Mouse (Mus musculus): ENCODE results near the gene Myh14.

The Myh14 gene

GRCm38 (mm10) chr7:44628402-44629034, 42.1 kb downstream of the Myh14 start:
- peak; percentile 47 to 48 for DNase-seq

- DNase-seq, result no peak
These were observed 43.7 kb downstream of the Myh14 start for GRCm38 (mm10) chr7:44626966-44627365.

- DNase-seq, result peak in 1 of 2 experiments; percentile 74
These were observed 44.6 kb downstream of the Myh14 start for GRCm38 (mm10) chr7:44626068-44626385.

GRCm38 (mm10) chr7:44625241-44626067, 45.2 kb downstream of the Myh14 start:
- DNase-seq, result peak; percentile 92 to 94

- peak; percentile 82 to 84 for DNase-seq
These were observed 45.8 kb downstream of the Myh14 start for GRCm38 (mm10) chr7:44624828-44625227.

GRCm38 (mm10) chr7:44624543-44624826, 46.2 kb downstream of the Myh14 start:
- DNase-seq, result no peak

GRCm38 (mm10) chr7:44623714-44624542, 46.7 kb downstream of the Myh14 start:
- DNase-seq, result peak; percentile 59 to 70

GRCm38 (mm10) chr7:44617059-44617458, 53.6 kb downstream of the Myh14 start:
- peak in 1 of 2 experiments; percentile 68 for DNase-seq

GRCm38 (mm10) chr7:44615987-44616386, 54.7 kb downstream of the Myh14 start:
- peak in 1 of 2 experiments; percentile 57 for DNase-seq

GRCm38 (mm10) chr7:44615309-44615708, 55.3 kb downstream of the Myh14 start:
- DNase-seq, result peak in 1 of 2 experiments; percentile 24

GRCm38 (mm10) chr7:44614041-44614688, 56.5 kb downstream of the Myh14 start:
- peak in 1 of 2 experiments; percentile 43 for DNase-seq

- no peak for DNase-seq
These were observed 58.5 kb downstream of the Myh14 start for GRCm38 (mm10) chr7:44612192-44612591.

- DNase-seq, result peak in 1 of 2 experiments; percentile 40
These were observed 64.3 kb downstream of the Myh14 start for GRCm38 (mm10) chr7:44606171-44606901.

GRCm38 (mm10) chr7:44605436-44605835, 65.2 kb downstream of the Myh14 start:
- DNase-seq, result no peak

GRCm38 (mm10) chr7:44604619-44605018, 66.0 kb downstream of the Myh14 start:
- DNase-seq, result no peak

GRCm38 (mm10) chr7:44604139-44604606, 66.5 kb downstream of the Myh14 start:
- DNase-seq, result peak; percentile 78 to 80

GRCm38 (mm10) chr7:44603186-44603855, 67.3 kb downstream of the Myh14 start:
- DNase-seq, result peak in 1 of 2 experiments; percentile 54

GRCm38 (mm10) chr7:44602443-44602842, 68.2 kb downstream of the Myh14 start:
- DNase-seq, result peak; percentile 73 to 84

GRCm38 (mm10) chr7:44601646-44602045, 69.0 kb downstream of the Myh14 start:
- peak in 1 of 2 experiments; percentile 45 for DNase-seq

GRCm38 (mm10) chr7:44600691-44601262, 69.9 kb downstream of the Myh14 start:
- peak in 1 of 2 experiments; percentile 20 for DNase-seq

- peak in 1 of 2 experiments; percentile 24 for DNase-seq
These were observed 72.3 kb downstream of the Myh14 start for GRCm38 (mm10) chr7:44598336-44598735.

All from cerebellum, postnatal 14 days (tissue).